Mouse (Mus musculus) frontal cortex, adult (tissue): ENCODE measurements at regions not wholly inside any gene's neighbourhood (a gene's known extent, or its start where the extent isn't known, plus 50 kb on each side); places are given as distances from the start of the nearest gene placed in this dataset.
A peak's percentile ranks its signal among the peaks of the same experiment; 100 is the strongest.

ENCODE experiments used
- ATAC-seq: cut with Nextera tagmentation; 2 replicates; pipeline ENCODE4 v1.9.2; 2017; ENCODE audit warnings: mild to moderate bottlenecking, moderate library complexity, mixed read lengths; ENCODE audit not compliant: low TSS enrichment

DNA sequence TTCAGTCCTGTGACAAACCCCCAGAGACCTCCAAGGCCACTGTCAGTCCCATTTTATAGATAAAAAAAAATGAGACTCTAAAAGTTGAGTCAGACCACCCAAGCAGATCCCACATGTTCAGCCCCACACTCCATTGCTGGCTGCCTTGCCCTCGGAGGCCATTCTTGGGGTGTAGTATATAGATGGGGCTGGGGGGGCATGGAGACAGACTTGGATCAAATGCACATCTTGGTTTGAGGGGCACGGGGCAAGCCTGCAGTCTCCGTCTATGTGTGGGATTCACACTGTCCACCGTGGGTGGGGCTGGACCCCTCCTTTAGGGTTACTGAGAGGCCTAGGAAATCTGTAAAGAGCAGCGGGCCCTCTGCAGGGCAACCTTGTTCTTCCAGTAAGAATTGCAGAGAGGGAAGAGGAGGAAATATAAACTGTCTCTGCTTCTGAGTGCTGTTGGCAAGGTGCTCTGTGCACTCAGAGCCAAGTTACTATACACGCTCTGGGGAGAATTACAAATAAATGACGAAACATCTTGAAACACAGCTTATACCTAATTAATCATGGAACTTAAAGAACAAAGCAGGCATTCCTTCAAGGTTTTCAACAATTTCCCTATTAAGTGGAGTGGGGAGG, 184.4 kb upstream of the Habp2 start:
- no peak for ATAC-seq

DNA sequence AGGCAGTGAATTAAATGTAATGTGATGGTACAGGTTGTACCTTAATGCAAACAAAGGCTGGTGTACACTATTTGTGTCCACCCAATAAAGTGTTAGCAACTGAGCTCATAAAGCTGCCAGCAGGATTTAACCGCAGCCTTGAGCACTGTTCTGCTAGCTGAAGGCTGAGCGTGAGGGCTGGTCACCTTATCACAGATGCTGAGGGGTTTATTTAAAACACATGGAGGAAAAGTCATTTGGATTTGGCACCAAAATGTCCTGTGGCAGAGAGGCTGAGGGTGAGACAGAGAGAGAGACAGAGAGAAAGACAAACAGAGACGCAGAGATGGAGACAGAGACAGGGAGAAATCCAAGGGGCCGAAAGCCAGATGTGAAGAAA, 181.9 kb upstream of the Habp2 start:
- no peak for ATAC-seq

DNA sequence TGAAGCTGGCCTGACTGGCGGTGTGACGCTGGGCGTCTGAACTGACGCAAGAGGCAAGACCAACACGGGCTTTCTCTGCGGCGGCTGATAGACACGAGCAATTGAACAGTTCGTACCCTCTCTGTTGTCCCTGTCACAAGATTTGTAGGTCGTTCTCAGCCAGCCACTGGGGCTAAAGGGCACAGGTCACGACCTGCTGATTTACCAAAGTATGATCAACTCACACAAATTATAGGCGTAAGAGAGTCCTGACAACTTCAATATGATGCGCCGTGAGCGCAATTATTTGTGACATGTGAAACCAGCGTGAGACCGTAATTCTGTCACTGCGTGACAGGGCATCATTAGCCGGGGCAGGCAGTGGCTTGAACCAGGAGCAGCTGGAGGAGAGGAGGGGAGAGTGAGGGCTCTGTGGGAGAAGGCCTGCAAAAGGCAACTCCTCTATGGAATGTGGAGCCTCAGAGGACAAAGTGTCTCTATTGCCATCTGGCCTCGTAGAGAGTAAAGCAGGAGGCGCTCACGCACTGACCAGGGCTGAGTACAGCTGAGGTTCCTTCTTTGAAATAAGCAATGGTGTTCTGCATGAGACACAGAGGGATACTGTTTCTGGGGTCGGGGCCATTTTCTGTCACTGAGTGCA, 181.4 kb upstream of the Habp2 start:
- ATAC-seq, result no peak

DNA sequence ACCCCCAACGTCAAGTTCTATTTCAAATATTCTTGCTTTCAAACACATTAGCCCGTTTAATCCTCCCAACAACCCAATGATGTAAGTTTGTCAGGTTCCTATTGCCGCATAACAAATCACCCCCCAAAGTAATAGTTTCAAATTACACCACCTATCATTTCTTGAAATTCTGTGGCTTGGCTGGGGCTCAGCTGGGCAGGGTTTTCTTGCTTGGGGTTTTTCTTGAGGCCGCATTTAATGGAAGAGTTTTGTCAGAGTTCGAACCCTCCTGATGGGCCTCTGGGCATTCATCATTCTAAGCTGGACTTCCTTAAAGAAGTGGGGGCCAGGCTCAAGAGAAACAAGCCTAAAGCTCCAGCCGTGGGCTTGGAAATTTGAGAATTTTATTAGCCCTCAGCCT, 178.1 kb upstream of the Habp2 start:
- no peak for ATAC-seq

DNA sequence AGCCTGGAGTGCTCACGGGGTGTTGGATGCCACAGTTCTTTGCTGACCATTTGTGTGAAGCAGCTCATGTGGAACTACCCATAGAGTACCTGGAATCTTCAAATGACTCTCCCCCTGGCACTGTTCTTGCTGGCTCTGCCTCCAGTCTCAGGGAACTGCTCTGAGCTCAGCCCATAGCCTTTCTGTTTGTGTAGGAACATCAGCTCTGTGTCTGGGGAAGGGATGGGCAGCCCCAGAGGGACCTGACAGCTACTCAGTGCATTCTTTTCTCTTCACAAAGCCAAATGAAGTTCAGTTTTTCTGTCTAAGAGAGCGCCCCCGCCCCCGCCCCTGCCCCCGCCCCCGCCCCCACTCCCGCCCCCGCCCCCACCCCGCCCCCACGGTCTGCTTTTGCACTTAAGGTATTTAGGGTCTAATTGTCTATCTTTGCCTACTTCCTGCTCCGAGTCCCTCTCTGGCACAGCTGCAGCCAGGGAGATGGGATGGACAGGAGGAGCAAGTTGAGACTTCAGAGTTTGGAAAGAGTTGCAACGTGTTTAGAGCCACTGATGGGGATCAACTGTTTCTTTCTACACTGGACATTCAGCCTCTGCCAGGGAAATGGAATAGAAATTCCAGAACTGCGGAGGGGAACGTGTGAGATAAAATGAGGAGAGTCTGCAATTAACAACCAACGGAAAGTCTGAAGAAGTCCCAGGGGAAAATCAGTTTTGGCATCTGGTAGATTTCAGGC, 171.2 kb upstream of the Habp2 start:
- no peak for ATAC-seq

DNA sequence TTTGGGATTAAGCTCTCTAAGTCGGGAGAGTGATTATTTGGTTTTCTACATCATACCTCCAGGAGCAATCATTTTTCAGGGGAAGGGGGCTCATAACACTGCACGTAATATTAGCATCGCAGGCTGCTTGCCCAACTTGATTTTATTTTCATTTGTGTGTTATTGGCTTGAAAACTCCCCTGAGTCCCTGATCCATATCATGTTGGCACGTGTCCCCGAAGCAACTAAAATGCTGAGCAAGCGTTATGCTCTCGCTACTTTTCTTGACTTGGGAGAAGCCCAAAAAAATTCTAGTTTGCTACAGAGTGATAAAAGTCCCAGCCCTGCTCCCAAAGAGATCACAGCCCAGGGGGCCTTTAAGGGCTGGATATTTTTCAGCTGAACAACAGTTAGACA, 170.7 kb upstream of the Habp2 start:
- no peak for ATAC-seq

DNA sequence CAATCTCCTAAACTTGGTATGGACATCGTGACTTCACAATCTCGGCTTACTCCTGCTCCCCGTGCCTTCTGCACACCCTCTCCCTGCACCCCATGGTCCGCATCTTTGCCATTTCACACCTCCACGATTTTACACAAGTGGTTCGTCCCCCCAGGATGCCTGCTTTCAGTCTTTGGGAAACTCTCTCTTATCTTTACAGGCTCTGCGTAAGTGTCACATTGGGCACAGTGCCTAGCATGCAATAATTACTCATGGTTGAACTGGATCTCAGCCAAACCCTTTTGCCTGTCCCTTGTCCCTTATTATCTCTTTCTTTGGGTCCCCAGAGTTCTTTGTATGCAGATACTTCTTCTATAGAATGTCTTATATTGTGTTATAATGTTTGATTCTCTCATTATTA, 166.2 kb upstream of the Habp2 start:
- ATAC-seq, result no peak

DNA sequence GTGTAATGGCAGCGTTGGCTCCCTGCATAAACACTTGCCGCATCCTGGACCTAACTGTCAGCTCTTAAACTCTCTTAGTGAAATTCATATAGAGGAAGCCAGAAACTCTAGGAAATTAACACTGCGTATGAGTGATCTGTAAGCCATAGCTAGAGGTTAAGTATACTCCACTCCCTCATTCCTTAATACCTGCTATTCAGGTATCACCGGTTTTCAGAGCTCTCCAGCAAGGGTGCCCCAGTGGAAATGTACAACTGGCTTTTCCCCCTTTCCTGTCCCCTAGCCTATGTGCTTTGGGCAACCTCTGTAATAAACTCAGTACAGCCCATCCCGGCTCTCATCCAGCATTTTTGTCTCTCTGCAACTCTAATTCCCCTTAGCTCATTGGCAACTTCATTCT, 164.8 kb upstream of the Habp2 start:
- ATAC-seq, result no peak

DNA sequence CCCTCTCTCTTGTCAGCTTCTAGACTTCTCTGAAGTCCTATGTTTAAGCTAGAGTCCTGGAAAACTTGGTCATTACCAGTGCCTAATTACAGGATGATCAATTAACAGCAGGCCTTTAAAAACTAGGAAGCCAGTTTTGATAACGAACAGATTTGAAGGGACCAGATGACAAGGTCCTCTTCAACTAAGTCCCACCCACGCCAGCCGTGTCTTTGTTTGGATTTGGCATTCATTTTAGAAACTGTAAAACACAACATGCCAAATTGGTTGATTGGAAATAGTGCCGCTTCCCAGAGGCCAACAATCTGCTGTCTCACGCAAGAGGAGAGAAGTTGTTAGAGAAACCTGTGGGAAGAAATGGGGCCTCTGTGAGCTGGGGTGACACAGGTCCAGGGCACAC, 155.4 kb upstream of the Habp2 start:
- ATAC-seq, result no peak

DNA sequence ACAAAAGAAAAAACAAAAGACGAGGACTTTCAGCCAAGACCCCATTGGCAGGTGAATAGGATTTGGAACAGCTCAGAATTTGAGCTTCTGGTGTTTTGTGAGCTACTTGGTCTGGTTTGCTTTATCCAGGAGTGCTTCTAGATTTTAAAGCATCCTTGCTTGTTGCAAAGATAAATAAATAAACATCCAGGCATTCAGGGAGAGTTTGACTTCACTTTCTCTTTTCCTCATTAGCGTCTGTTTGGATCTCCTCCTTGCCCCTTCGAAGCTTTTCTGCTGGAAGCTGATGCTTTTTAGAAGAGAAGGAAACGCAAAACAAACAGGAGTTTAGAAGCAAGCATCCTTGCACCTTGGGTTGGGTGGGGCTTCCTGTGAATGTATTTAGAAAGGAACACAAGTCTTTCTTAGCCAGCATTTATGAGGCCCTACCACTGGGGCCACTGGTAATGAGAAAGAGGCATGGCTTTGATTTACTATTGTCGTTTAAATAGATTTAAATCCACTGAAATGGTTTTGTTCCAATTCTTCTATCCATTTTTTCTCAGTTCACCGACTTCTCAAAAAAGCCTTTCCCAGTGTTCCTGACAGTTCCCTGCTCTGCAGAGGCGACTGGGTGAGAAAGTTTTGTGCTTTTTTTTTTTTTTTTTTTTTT, 153.9 kb upstream of the Habp2 start:
- ATAC-seq, result no peak

DNA sequence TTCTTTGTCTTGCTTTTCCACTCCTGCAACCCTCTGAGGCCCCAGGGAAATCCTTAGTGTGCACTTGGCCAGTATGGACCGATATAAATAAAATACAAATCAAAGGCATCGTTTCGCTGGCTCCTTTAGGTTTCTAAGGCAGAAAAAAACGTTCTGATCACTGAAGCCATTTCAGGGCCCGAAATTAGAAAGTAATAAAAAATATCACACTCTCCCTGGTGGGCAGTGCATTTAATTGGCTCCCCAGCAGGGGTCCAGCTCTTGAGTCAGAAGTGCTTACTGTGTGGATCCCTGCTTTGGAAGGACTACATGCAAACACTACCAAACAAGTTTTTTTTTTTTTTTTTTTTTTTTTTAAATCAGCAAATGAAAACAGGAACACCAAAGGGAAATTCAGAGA, 153.4 kb upstream of the Habp2 start:
- ATAC-seq, result no peak

DNA sequence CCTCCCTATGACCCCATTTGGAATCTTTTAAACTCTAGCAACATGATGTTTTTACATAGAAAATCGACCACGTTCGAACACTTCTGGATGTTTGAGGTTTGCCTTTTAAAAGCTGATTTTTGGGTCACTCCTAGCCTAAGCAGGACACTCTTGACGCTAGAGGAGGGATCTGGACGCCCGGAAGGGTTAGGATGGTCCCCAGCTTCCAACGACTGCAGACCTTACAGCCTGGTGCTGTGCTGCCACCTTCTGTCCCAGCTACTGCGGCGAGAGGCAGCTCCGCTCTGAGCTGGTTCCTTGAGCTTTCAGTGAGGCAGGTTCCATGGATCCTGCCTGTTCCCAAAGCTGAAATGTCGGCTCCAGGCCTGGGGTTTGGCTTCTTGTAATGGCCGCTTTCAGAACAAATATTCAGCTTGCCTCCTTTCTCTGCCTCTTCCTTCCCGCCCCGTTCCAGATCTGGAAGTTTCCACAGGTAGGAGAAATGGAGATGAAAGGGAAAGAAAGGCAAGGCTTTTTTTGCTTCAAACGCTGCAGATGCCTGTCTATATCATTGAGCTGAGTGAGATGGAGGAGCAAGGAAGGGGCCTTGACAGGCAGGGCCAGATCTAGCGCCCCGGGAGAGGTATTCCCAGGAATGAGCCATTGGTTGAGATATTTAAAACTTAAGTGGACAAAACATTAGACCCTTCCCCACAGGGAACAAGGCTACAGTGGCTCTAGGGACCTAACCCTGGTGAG, 152.7 kb upstream of the Habp2 start:
- ATAC-seq, result peak; percentile 100

DNA sequence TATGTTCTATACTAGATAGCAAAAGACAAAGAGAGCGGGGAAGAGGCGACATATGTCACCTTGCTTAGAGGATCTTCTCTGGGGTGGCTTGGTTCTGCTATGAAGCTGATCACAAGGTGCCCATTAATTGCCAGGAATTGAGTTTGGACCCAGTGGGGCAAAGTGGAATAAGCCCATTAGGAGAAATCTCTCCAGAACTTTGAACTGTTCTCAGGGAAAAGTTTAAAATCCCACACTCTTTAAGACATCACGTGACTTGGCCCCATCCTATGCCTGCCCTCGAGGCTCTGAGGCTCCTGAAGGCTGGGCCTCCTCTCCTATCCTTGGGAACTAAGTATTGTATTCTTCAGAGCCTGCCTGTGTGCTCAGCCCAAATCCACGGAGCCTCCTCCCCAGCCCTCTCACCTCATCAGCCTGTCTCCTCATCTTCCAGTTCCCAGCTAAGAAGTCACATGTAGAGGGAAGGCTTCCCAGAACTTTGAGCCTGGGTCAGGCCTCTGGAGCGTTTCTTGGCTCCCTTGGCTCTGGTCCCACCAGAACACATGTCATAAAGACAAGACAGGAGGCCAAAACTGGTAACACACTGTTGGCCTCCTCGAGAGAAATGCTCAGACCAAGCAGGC, 151.5 kb upstream of the Habp2 start:
- no peak for ATAC-seq

DNA sequence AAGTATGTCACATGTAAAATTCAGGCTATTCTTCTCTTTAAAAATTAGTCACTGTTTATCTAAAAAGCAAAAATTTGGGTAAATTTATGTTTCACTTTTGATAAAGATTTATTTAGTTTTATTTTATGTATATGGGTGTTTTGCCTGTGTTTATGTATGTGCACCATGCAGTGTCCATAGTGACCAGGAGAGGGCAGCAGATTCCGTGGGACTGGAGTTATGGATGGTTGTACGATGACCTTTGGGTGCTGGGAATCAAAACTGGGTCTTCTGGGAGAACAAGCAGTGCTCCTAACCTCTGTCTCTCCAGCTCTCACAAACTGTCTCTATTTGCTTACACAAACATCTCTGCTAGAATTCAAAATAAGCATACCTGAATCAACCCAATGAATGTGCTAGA, 146.4 kb upstream of the Habp2 start:
- no peak for ATAC-seq

DNA sequence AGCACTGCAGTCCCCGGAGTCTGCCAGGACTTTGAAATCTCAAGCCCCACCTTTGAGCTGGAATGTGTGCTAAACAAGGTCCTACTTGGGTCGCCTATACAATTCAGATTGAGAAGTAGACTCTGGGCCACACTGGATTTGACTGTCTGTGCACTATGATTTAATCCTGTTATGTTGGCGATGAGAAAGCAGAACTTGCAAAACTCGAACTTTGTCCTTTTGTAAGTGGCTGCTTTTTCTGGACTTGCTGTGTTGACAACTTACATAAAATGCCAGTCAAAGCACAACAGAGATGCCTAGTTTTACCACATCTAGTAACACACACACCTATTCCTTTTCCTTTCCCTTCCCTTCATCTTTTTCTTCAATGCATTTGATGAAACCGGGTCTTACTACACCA, 142.7 kb upstream of the Habp2 start:
- no peak for ATAC-seq

DNA sequence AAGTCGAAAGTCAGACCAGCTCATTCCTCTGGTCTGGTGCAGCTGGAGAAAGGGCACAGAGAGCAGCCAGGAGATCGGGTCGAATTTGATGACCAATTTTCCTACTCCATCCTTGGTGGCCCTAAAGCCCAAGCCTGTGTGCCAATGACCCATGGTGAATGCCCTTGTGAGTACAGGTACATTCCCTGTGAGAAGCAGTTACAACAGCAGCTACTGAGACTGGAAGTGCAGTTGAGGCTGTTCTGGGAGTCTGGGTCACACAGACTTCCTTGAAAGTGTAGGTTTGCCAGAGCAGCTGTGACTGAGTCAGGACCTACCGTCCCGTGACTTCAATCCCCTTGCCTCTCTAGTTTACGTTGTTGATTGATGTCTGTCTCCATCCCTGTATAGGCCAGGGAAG, 129.8 kb upstream of the Habp2 start:
- no peak for ATAC-seq

DNA sequence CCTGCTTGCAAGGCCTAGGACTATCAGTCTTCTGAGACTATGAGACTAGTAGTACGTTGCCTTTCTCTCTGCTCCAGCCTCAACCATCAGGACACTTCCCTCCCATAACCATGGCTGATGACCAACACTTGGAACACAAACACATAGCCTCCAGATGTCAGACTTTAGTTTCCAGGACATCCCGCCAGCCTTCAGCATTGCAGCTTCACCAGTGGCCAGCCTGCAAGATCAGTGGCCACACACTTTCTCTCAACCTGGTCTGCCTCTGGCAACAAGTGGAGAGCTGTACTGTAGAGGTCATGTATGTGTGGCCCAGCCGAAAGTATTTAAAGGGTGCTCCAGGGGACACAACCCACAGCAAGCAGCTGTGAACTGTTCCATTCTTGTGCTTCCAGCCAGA, 124.8 kb upstream of the Habp2 start:
- no peak for ATAC-seq

DNA sequence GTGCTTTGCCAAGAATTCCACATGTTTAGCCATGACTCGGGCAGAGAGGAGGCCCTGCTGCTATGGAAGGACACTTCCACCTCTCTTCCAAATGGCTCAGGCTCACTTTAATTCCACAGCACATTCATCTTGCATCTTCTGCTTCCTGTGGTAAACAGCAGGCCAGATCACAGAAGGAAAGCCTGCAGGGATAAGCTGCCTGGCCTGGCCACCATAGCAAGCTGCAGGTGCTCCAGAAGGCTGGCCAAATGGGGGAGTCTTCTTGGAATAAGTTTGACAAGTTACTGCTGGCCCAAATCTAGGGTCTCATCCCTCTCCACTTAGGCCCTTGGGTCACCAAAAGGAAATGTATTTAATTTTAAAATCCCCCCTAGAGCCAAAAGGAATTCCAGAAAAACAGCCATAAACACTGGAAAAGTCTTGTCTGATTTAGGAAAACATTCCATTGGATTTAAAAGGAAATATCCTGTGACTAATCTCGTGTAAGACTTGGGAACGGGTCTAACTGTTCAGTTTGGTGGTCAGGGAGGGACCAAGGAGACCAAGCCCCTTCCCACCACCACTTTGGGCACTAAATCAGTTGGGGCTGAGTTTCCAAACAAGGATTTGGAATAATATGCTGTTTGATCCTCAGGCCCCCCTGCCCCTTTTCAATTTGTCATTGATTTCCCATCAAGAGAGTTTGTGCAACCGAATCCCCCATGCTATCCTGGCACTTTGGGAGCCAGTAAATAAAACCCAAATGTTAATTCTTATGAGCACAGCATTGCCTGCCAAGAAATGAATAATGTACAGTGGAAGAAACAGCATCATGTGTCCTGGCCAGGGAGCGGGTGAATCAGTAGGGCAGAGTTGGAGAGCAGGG, 117.6 kb upstream of the Habp2 start:
- ATAC-seq, result no peak

DNA sequence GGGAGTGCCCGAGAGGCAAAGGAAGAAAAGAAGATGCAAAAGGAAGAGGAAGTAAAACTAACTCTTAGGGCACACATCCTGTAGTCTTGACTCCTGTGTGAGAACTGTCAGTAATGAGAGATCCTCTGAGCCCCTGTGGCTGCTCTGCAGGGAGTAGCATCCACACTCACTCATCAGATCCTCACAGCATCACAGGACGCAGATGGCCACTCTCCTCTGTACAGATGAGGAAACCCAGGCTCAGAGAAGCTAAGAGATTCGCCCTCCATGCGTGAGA, 117.0 kb upstream of the Habp2 start:
- ATAC-seq, result no peak

DNA sequence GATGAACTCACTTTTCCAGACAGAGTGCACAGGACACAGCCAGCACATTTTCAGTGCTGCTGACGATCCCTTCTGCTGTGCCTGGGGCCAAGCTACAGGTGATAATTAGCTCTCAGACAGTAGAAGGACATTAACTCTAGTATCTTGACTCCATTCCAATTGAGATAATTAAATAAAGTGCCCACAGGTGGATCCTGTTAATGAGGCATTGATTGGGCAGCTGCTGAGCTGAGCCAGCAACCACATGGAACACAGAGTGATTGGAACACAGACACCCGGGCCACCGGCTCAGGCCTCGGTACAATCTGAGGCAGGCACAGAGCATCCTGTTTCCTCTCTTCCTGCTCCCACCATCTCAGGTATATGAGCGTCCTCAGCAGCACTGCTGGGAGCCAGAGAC, 114.5 kb upstream of the Habp2 start:
- ATAC-seq, result no peak

DNA sequence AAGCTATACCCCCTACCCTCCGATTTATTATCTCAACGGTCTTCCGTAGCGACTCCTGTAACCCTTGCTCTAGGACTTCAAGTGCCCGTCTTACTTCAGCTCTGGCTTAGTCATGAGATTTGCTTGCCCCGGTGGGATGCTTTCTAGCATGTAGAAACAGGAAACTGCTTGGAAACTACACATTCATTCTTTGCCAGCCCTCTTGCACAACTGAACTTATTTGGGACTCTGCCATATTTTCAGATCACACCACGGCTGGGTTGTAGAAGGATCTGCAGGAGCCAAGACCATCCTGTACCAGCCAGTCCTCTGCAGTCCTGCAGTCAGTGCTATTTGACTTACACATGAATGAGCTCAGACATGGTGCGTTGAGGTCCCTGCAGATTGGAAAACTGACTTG, 110.9 kb upstream of the Habp2 start:
- no peak for ATAC-seq
